Mouse (Mus musculus) neural tube, embryonic 11.5 days (tissue): ENCODE data around the gene Rin2. TPM values are rescaled to one million over a fixed set of nuclear protein-coding genes. Genes with fewer than 3 reads are reported as not detected.
A peak's percentile ranks its signal among the peaks of the same experiment; 100 is the strongest.

Source experiments
- ATAC-seq: fragments of 200-750 bp; cut with Nextera tagmentation; 2 replicates; pipeline ENCODE4 v1.8.0; 2017; ENCODE audit warnings: moderate number of reproducible peaks, mild to moderate bottlenecking, moderate TSS enrichment, moderate library complexity; ENCODE audit not compliant: insufficient read depth, low FRiP score, low TSS enrichment
- DNase-seq: peaks from one replicate; pipeline ENCODE4 v3.0.0-alpha.2; 2015; ENCODE audit warnings: low spot score
- H3K27ac ChIP-seq: fragments of 300-500 bp; sonication (generic); 2 replicates; pipeline ENCODE4 v1.5.1; 2014; ENCODE audit warnings: low read depth, mild to moderate bottlenecking, low read length
- H3K27me3 ChIP-seq: fragments of 300-500 bp; sonication (generic); 2 replicates; pipeline ENCODE4 v1.6.1; 2014; ENCODE audit warnings: mild to moderate bottlenecking, low read length, mixed read lengths; ENCODE audit not compliant: control insufficient read depth, insufficient read depth
- H3K36me3 ChIP-seq: fragments of 300-500 bp; sonication (generic); 2 replicates; pipeline ENCODE4 v1.6.1; 2014; ENCODE audit warnings: mild to moderate bottlenecking, low read length, moderate library complexity, mixed read lengths; ENCODE audit not compliant: control insufficient read depth, insufficient read depth
- H3K4me1 ChIP-seq: fragments of 300-500 bp; sonication (generic); 2 replicates; pipeline ENCODE4 v1.6.1; 2014; ENCODE audit warnings: low read length, mixed read lengths; ENCODE audit not compliant: control insufficient read depth, insufficient read depth
- H3K4me2 ChIP-seq: fragments of 300-500 bp; sonication (generic); 2 replicates; pipeline ENCODE4 v1.6.1; 2014; ENCODE audit warnings: low read depth, mild to moderate bottlenecking, moderate library complexity
- H3K4me3 ChIP-seq: fragments of 300-500 bp; sonication (generic); 2 replicates; pipeline ENCODE4 v1.5.1; 2014; ENCODE audit warnings: low read depth, low read length
- H3K9ac ChIP-seq: fragments of 300-500 bp; sonication (generic); 2 replicates; pipeline ENCODE4 v1.6.1; 2014; ENCODE audit warnings: mild to moderate bottlenecking, low read length
- H3K9me3 ChIP-seq: fragments of 300-500 bp; sonication (generic); 2 replicates; pipeline ENCODE4 v1.6.1; 2016; ENCODE audit warnings: low read length; ENCODE audit not compliant: control insufficient read depth
- WGBS: fragments of 180-500 bp; shearing (Covaris S2); extraction: QIAGEN DNeasy Blood & Tissue Kit; methylation state at CpG from one replicate; pipeline ENCODE4 v1.1.7; 2014; 5-methylcytosine and 5-hydroxymethylcytosine counted together
- polyA plus RNA-seq: library from polyadenylated mRNA; unstranded; fragments of >200 nt; fragmentation: Nextera tagmentation; extraction: Ambion mirVana; gene quantifications from 2 replicates; pipeline ENCODE4 v1.2.1, GENCODE M21; 2014

The Rin2 gene
- polyA plus RNA-seq, 1 experiment from 2014 or later, result 22.0 TPM

GRCm38 (mm10) chr2:145755864-145756822 is 81.1 kb downstream of the Rin2 start:
- Histone ChIP-seq H3K4me2 (no peak overlapping the region), H3K36me3 (no peaks in the 10 kb centered on the region), H3K27me3 (no peaks in the 10 kb centered on the region), H3K27ac (no peak overlapping the region), H3K4me1 (no peaks in the 10 kb centered on the region), H3K9ac (no peak overlapping the region), H3K9me3 (no peaks in the 10 kb centered on the region), H3K4me3 (no peak overlapping the region)
- ATAC-seq, result no peak
- WGBS, result 75% methylated on average over 12 of the region's 12 CpGs
- DNase-seq, result no peak

GRCm38 (mm10) chr2:145760121-145760520 is 85.1 kb downstream of the Rin2 start:
- Histone ChIP-seq H3K27me3 (no peaks in the 10 kb centered on the region), H3K9me3 (no peaks in the 10 kb centered on the region), H3K36me3 (no peaks in the 10 kb centered on the region), H3K4me1 (no peaks in the 10 kb centered on the region), H3K4me2 (no peak overlapping the region), H3K27ac (no peak overlapping the region), H3K9ac (no peak overlapping the region), H3K4me3 (no peak overlapping the region)
- WGBS, result 66% methylated on average over 3 of the region's 3 CpGs
- DNase-seq (no peak), ATAC-seq (no peak)

- no peaks in the 10 kb centered on the region for H3K9me3 ChIP-seq
- no peaks in the 10 kb centered on the region for H3K4me1 ChIP-seq
- no peak for DNase-seq
- H3K27me3 ChIP-seq, result no peaks in the 10 kb centered on the region
- H3K4me3 ChIP-seq, result no peak overlapping the region
- H3K36me3 ChIP-seq, result no peaks in the 10 kb centered on the region
- H3K9ac ChIP-seq, result no peak overlapping the region
- ATAC-seq, result no peak
- H3K4me2 ChIP-seq, result no peak overlapping the region
- no peak overlapping the region for H3K27ac ChIP-seq
Observed at GRCm38 (mm10) chr2:145761436-145761835, 86.4 kb downstream of the Rin2 start.

GRCm38 (mm10) chr2:145769964-145770363 is 94.9 kb downstream of the Rin2 start:
- WGBS, result 19% methylated on average over 10 of the region's 10 CpGs
- Histone ChIP-seq H3K9me3 (no peaks in the 10 kb centered on the region), H3K4me2 (0 out of 2 replicates have a peak overlapping the region, but pooled peaks have one; percentile 7), H3K4me3 (no peak overlapping the region), H3K27me3 (no peaks in the 10 kb centered on the region), H3K4me1 (no peaks in the 10 kb centered on the region; the same call in 1 of the 2 replicates), H3K36me3 (no peaks in the 10 kb centered on the region), H3K27ac (no peak overlapping the region), H3K9ac (no peak overlapping the region)
- peak; percentile 71 for ATAC-seq
- DNase-seq, result peak; percentile 33

DNA sequence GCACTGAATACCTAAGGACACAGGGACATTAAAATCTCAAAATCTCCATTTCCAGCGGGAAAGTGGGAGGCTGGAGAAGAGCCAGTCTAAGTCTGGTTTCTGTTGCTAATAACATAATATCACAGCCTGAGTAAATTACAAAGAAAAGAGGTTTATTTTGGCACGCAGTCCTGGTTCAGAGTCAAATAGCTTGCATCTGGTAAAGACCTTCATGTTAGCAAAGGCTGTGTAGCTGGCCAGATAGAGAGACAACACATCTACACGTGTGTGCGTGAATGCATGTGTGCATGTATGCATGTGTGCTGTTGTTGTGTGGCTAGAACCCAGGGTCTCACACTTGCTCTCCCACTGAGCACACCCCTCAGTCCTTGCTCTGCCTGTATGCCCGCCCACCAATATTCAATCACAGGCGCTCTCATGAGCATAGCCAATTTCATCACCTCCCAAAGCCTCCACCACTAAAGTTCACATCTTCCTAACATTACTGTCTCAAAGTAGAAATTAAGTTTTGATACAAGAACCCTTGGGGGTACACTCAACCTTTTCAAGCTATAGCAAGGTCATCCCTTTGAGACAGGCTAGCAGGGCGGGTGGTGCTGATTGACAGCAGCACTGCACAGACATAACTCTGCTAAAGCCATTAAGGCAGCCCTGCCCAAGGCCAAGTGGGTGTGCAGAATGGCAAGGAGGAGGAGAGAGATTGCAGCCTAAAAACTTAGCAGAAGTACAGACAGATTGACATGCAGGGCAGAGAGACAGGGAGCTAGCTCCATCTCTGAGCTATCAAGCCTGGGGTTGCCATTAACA is 95.9 kb downstream of the Rin2 start:
- Histone ChIP-seq H3K9ac (no peak overlapping the region), H3K27me3 (no peaks in the 10 kb centered on the region), H3K4me2 (no peak overlapping the region), H3K9me3 (no peaks in the 10 kb centered on the region), H3K4me1 (no peaks in the 10 kb centered on the region; the same call in 1 of the 2 replicates), H3K36me3 (no peaks in the 10 kb centered on the region), H3K27ac (no peak overlapping the region), H3K4me3 (no peak overlapping the region)
- 77% methylated on average over 7 of the region's 7 CpGs for WGBS
- DNase-seq, result no peak
- ATAC-seq, result no peak

DNA sequence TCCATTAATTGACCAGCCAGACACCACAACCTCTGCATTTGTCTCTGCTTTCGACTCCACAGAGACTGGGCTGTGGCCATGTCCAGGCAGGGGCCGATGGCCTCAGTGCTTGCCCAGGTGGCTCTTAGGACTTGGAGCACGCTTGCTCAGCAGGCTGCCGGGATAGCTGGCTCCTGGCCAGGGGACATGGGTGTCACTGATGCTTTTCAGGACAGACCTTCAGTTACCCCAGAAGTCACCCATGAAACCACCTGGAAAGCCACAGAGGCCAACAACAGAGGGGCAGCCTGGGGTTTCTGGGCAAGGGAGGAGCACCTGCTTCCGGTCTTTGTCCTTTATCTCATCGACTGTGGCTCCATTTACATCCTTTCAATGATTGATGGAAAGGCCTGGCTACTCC is 108.2 kb downstream of the Rin2 start:
- Histone ChIP-seq H3K27me3 (no peaks in the 10 kb centered on the region), H3K9ac (no peak overlapping the region), H3K9me3 (no peaks in the 10 kb centered on the region), H3K4me2 (no peak overlapping the region), H3K4me1 (peaks cover 17% of the 10 kb centered on the region), H3K4me3 (no peak overlapping the region), H3K27ac (no peak overlapping the region), H3K36me3 (no peaks in the 10 kb centered on the region; the same call in 1 of the 2 replicates)
- DNase-seq, result no peak
- 74% methylated on average over 6 of the region's 6 CpGs for WGBS
- no peak for ATAC-seq

GRCm38 (mm10) chr2:145784246-145784935 is 109.4 kb downstream of the Rin2 start:
- Histone ChIP-seq H3K4me3 (no peak overlapping the region), H3K27me3 (no peaks in the 10 kb centered on the region), H3K9ac (no peak overlapping the region), H3K36me3 (no peaks in the 10 kb centered on the region; the same call in 1 of the 2 replicates), H3K9me3 (no peaks in the 10 kb centered on the region), H3K27ac (no peak overlapping the region), H3K4me1 (peaks cover 17% of the 10 kb centered on the region), H3K4me2 (no peak overlapping the region)
- WGBS, result 72% methylated on average over 13 of the region's 13 CpGs
- ATAC-seq (no peak), DNase-seq (no peak)

- no peak for DNase-seq
- no peak overlapping the region for H3K9ac ChIP-seq
- no peak for ATAC-seq
- H3K4me2 ChIP-seq, result no peak overlapping the region
- peaks cover 17% of the 10 kb centered on the region for H3K4me1 ChIP-seq
- 94% methylated on average over 1 of the region's 1 CpGs for WGBS
- no peak overlapping the region for H3K27ac ChIP-seq
- H3K9me3 ChIP-seq, result no peaks in the 10 kb centered on the region
- no peaks in the 10 kb centered on the region for H3K27me3 ChIP-seq
- H3K36me3 ChIP-seq, result no peaks in the 10 kb centered on the region; the same call in 1 of the 2 replicates
- no peak overlapping the region for H3K4me3 ChIP-seq
Observed at GRCm38 (mm10) chr2:145784964-145785363, 109.9 kb downstream of the Rin2 start.
